In the genomic region with DNA sequence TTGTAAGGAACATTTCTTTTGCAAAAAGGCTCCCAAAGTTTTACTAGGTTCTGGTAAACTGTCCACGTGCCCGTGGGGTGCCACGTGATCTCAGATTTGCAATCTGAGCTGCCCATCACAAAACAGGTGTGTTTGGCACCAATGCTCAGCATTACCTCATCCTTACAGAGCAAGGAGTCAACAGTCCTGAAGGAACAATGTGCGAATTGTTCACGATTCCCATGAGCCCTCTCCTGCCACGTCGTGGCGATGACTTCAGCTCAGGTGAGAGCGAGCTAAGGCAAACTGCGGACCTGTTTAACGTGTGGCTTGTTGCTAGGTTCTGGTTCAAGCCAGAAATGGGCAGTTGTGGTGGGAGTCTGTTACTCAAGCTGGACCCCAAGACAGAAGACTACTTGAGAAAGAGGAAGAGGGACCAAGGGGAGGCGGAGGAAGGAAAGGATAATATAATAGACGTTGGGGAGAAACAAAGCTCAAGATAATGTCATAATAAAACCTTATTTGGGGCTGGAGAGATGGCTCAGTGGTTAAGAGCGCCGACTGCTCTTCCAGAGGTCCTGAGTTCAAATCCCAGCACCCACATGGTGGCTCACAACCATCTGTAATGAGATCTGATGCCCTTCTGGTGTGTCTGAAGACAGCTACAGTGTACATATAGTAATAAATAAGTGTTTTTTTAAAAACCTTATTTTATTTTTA, we compare ENCODE assay signal across 38 mouse cellular contexts. TPM values are rescaled to one million over a fixed set of nuclear protein-coding genes. Genes with fewer than 3 reads are reported as not detected.
DNase-seq lines count a peak whose midpoint lies in the region; ATAC-seq lines count a peak whose summit lies in the region.
"Had no signal": no experiment of that assay in that cellular context is flagged by ENCODE, and none has a peak within 500 bp of the region (broad histone marks: within the 10 kb centered on the region; RNA-seq: fewer than 3 reads in every experiment).

No protein-coding gene starts in this region.

- no peak overlapping the region for H3K4me3 ChIP-seq in limb, embryonic 12.5 days (replicated peaks)
- no peak overlapping the region for H3K4me3 ChIP-seq in limb, embryonic 10.5 days
- H3K4me3 ChIP-seq in stomach, embryonic 16.5 days (replicated peaks; ENCODE audit: low read length) = no peak overlapping the region
- H3K4me3 ChIP-seq: embryonic facial prominence, embryonic 13.5 days; erythroblast, embryonic 14.5 days; gastrocnemius, adult 2 months; heart, embryonic 13.5 days; hindbrain, embryonic 10.5 days; hindbrain, embryonic 15.5 days; megakaryocyte, embryonic 14.5 days; neural tube, embryonic 15.5 days; stomach, embryonic 15.5 days had no signal

- no peaks in the 10 kb centered on the region for H3K36me3 ChIP-seq in limb, embryonic 12.5 days
- H3K36me3 ChIP-seq in limb, embryonic 10.5 days = no peaks in the 10 kb centered on the region
- no peaks in the 10 kb centered on the region for H3K36me3 ChIP-seq in stomach, embryonic 16.5 days (ENCODE audit: control insufficient read depth, insufficient read depth, low read length)
- H3K36me3 ChIP-seq: embryonic facial prominence, embryonic 13.5 days; heart, embryonic 13.5 days; hindbrain, embryonic 10.5 days; hindbrain, embryonic 15.5 days; neural tube, embryonic 15.5 days; stomach, embryonic 15.5 days had no signal

- H3K9ac ChIP-seq in limb, embryonic 12.5 days (replicated peaks) = no peak overlapping the region
- H3K9ac ChIP-seq in stomach, embryonic 16.5 days (ENCODE audit: low read length) = no peak overlapping the region
- H3K9ac ChIP-seq: embryonic facial prominence, embryonic 13.5 days; heart, embryonic 13.5 days; hindbrain, embryonic 15.5 days; neural tube, embryonic 15.5 days; stomach, embryonic 15.5 days had no signal

- no peaks in the 10 kb centered on the region for H3K9me3 ChIP-seq in limb, embryonic 12.5 days
- H3K9me3 ChIP-seq in limb, embryonic 10.5 days (replicated peaks) = no peaks in the 10 kb centered on the region
- no peaks in the 10 kb centered on the region for H3K9me3 ChIP-seq in stomach, embryonic 16.5 days (replicated peaks; ENCODE audit: control insufficient read depth, low read length)
- H3K9me3 ChIP-seq: embryonic facial prominence, embryonic 13.5 days; heart, embryonic 13.5 days; hindbrain, embryonic 10.5 days; hindbrain, embryonic 15.5 days; neural tube, embryonic 15.5 days; stomach, embryonic 15.5 days had no signal

- no peak overlapping the region for H3K4me2 ChIP-seq in limb, embryonic 12.5 days
- H3K4me2 ChIP-seq in stomach, embryonic 16.5 days (ENCODE audit: low read depth, low read length) = no peak overlapping the region
- H3K4me2 ChIP-seq: embryonic facial prominence, embryonic 13.5 days; heart, embryonic 13.5 days; hindbrain, embryonic 15.5 days; liver, embryonic 11.5 days; neural tube, embryonic 15.5 days; stomach, embryonic 15.5 days had no signal

- peaks cover 3% of the 10 kb centered on the region; the same call in 1 of the 2 replicates for H3K27me3 ChIP-seq in limb, embryonic 12.5 days
- H3K27me3 ChIP-seq in limb, embryonic 10.5 days (ENCODE audit: low read depth, poor library complexity, severe bottlenecking) = no peaks in the 10 kb centered on the region
- no peaks in the 10 kb centered on the region for H3K27me3 ChIP-seq in stomach, embryonic 16.5 days (ENCODE audit: control insufficient read depth, insufficient read depth, low read length)
- H3K27me3 ChIP-seq: embryonic facial prominence, embryonic 13.5 days; hindbrain, embryonic 15.5 days; neural tube, embryonic 15.5 days; stomach, embryonic 15.5 days had no signal

- H3K27ac ChIP-seq in limb, embryonic 12.5 days = no peak overlapping the region
- no peak overlapping the region for H3K27ac ChIP-seq in limb, embryonic 10.5 days
- no peak overlapping the region for H3K27ac ChIP-seq in stomach, embryonic 16.5 days (ENCODE audit: low read length)
- H3K27ac ChIP-seq: embryonic facial prominence, embryonic 13.5 days; gastrocnemius, adult 2 months; heart, embryonic 13.5 days; hindbrain, embryonic 10.5 days; hindbrain, embryonic 15.5 days; neural tube, embryonic 15.5 days; stomach, embryonic 15.5 days had no signal

- WGBS in limb, embryonic 12.5 days = 79% methylated on average over 15 of the region's 15 CpGs
- 87% methylated on average over 15 of the region's 15 CpGs for WGBS in limb, embryonic 10.5 days
- 78% methylated on average over 15 of the region's 15 CpGs for WGBS in stomach, embryonic 16.5 days

- ATAC-seq in limb, embryonic 12.5 days (ENCODE audit: insufficient number of reproducible peaks, insufficient read depth, low FRiP score, low TSS enrichment, low read depth) = 0 out of 2 replicates have a peak, but pooled peaks have one; percentile 37
- peak; percentile 41; the same call in 1 of the 2 replicates for ATAC-seq in stomach, embryonic 16.5 days (ENCODE audit: insufficient read depth, low FRiP score)
- ATAC-seq: forebrain, embryonic 16.5 days; inflammation-experienced regulatory T-cells, adult 6 months had no signal

- intact Hi-C loops in heart, postnatal 36 days (cut with DNase I) = loop anchor here (5.0 to 10.0 kb wide), 2 partner anchors 244 to 317 kb away; a partner anchor contains a TSS
- intact Hi-C loops in gastrocnemius, postnatal 14 days (cut with DNase I; ENCODE audit: low total_unique reads) = no loop called here

- H3K4me1 ChIP-seq in limb, embryonic 12.5 days (replicated peaks) = 0 out of 2 replicates have a peak, but pooled peaks cover 3% of the 10 kb centered on the region
- no peaks in the 10 kb centered on the region for H3K4me1 ChIP-seq in limb, embryonic 10.5 days
- H3K4me1 ChIP-seq in stomach, embryonic 16.5 days (ENCODE audit: control insufficient read depth, insufficient read depth, low read length) = peaks cover 2% of the 10 kb centered on the region; the same call in 1 of the 2 replicates
- H3K4me1 ChIP-seq: embryonic facial prominence, embryonic 13.5 days; hindbrain, embryonic 10.5 days; neural tube, embryonic 15.5 days; stomach, embryonic 15.5 days had no signal

- no peak for DNase-seq in limb, embryonic 10.5 days (ENCODE audit: low spot score)
- peak; percentile 41 for DNase-seq in ES-CJ7 (ENCODE audit: low read depth, low spot score)
- DNase-seq in ZHBTc4 (ENCODE audit: low read depth, low spot score) = peak; percentile 39
- no peak for DNase-seq in heart, postnatal 36 days
- no peak for DNase-seq in gastrocnemius, postnatal 14 days
- DNase-seq: adrenal gland, postnatal 10 days; cerebellum, adult 11 months; cerebellum, adult 9-10 months; cerebellum, postnatal 36 days; embryo, embryonic 11 days; gastrocnemius, adult 2 months; heart, postnatal 10 days; kidney, adult 2 months; kidney, postnatal 4 days; layer of hippocampus, adult 9-11 months; right cerebral cortex, postnatal 14 days; thymus, adult 18-20 months; thymus, postnatal 25 days had no signal

RNA-seq across cellular contexts. Expression of a gene that starts 9.8 kb away (rescaled TPM):
- polyA plus RNA-seq in limb, embryonic 12.5 days (2016; fragmentation: Nextera tagmentation; extraction: Ambion mirVana) = 24.6 and 24.9 TPM in 2 replicates
- polyA plus RNA-seq in limb, embryonic 10.5 days (2016; fragmentation: Nextera tagmentation; extraction: Ambion mirVana) = 19.9 and 20.5 TPM in 2 replicates
- 28.0 and 30.5 TPM in 2 replicates for polyA plus RNA-seq in stomach, embryonic 16.5 days (2015; fragmentation: Nextera tagmentation; extraction: Ambion mirVana)
- total RNA-seq in heart, postnatal 36 days (2021) = 10 to 100 TPM; 50.3 to 53.8 TPM
- 10 to 100 TPM; 22.2 to 32.6 TPM for total RNA-seq in gastrocnemius, postnatal 14 days (2021)

RNA-seq across cellular contexts. Expression of a gene that starts 11.0 kb away (rescaled TPM):
- polyA plus RNA-seq in limb, embryonic 12.5 days (2016; fragmentation: Nextera tagmentation; extraction: Ambion mirVana) = 1.2 and 1.4 TPM in 2 replicates
- 0.59 and 1.1 TPM in 2 replicates for polyA plus RNA-seq in limb, embryonic 10.5 days (2016; fragmentation: Nextera tagmentation; extraction: Ambion mirVana)
- 1.4 and 1.6 TPM in 2 replicates for polyA plus RNA-seq in stomach, embryonic 16.5 days (2015; fragmentation: Nextera tagmentation; extraction: Ambion mirVana)
- not detected for total RNA-seq in heart, postnatal 36 days (2021)
- total RNA-seq in gastrocnemius, postnatal 14 days (2021) = not detected
- total RNA-seq: gastrocnemius, adult 2 months; gastrocnemius, postnatal 4 days had no signal
- polyA plus RNA-seq: erythroblast, embryonic 14.5 days; inflammation-experienced regulatory T-cells, adult 6 months; small intestine, adult 2 months had no signal

RNA-seq across cellular contexts. Expression of a gene that starts 39.2 kb away (rescaled TPM):
- polyA plus RNA-seq in limb, embryonic 12.5 days (2016; fragmentation: Nextera tagmentation; extraction: Ambion mirVana) = not detected in 2 replicates
- polyA plus RNA-seq in limb, embryonic 10.5 days (2016; fragmentation: Nextera tagmentation; extraction: Ambion mirVana) = 0.11 TPM in 1 of 2 replicates, not detected in the other
- not detected in 2 replicates for polyA plus RNA-seq in stomach, embryonic 16.5 days (2015; fragmentation: Nextera tagmentation; extraction: Ambion mirVana)
- not detected for total RNA-seq in heart, postnatal 36 days (2021)
- not detected for total RNA-seq in gastrocnemius, postnatal 14 days (2021)
- total RNA-seq: adrenal gland, postnatal 10 days; gastrocnemius, adult 2 months; gastrocnemius, postnatal 4 days; heart, adult 8-10 months; heart, postnatal 10 days had no signal
- polyA plus RNA-seq: embryonic facial prominence, embryonic 13.5 days; erythroblast, embryonic 14.5 days; forebrain, embryonic 11.5 days; heart, embryonic 13.5 days; hindbrain, embryonic 10.5 days; inflammation-experienced regulatory T-cells, adult 6 months; kidney, adult 2 months; kidney, embryonic 16.5 days; limb, embryonic 11.5 days; liver, embryonic 11.5 days; small intestine, adult 2 months; stomach, embryonic 15.5 days had no signal

RNA-seq across cellular contexts. Expression of a gene that starts 39.4 kb away (rescaled TPM):
- not detected in 2 replicates for polyA plus RNA-seq in limb, embryonic 12.5 days (2016; fragmentation: Nextera tagmentation; extraction: Ambion mirVana)
- not detected in 2 replicates for polyA plus RNA-seq in limb, embryonic 10.5 days (2016; fragmentation: Nextera tagmentation; extraction: Ambion mirVana)
- not detected in 2 replicates for polyA plus RNA-seq in stomach, embryonic 16.5 days (2015; fragmentation: Nextera tagmentation; extraction: Ambion mirVana)
- total RNA-seq in heart, postnatal 36 days (2021) = not detected
- total RNA-seq in gastrocnemius, postnatal 14 days (2021) = not detected
- total RNA-seq: adrenal gland, postnatal 10 days; gastrocnemius, adult 2 months; gastrocnemius, postnatal 4 days; heart, adult 8-10 months; heart, postnatal 10 days had no signal
- polyA plus RNA-seq: embryonic facial prominence, embryonic 13.5 days; forebrain, embryonic 11.5 days; heart, embryonic 13.5 days; inflammation-experienced regulatory T-cells, adult 6 months; kidney, embryonic 16.5 days; limb, embryonic 11.5 days; liver, embryonic 11.5 days; midbrain, embryonic 14.5 days; small intestine, adult 2 months had no signal

Comparison
In these comparisons a context has a peak if more than half of its experiments do, and no peak if none do; other contexts are left out.
1. DNase-seq: peak in ES-CJ7 (single experiment) and ZHBTc4 (single experiment); none in limb, embryonic 10.5 days (single experiment), heart, postnatal 36 days (0 of 2) and gastrocnemius, postnatal 14 days (single experiment).